Mouse (Mus musculus): ENCODE measurements at regions not wholly inside any gene's neighbourhood (a gene's known extent, or its start where the extent isn't known, plus 50 kb on each side); places are given as distances from the start of the nearest gene placed in this dataset.

DNA sequence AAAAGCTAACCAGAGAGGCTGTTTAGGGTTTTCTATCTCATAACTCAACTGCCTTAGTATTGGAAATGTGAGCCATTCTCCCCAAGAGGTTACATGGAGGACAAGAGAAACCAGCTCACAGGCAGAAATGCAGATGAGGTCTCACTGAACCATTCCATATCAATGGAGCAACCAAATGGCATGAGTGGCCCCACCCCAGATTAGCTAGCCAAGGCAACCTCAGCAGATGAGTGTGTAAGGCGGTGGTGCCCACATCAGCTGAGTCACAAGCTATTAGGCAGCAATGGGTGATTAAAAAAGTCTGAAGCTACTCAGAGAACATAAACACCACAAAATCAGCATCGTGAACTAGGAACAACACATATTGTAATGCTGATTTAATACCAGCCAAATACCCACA is 133.2 kb downstream of the Lpin1 start:
- TF ChIP-seq GATA4 (IDR thresholded peaks at IDR 0.05; ENCODE audit: insufficient replicate concordance, low read length) = no peak

DNA sequence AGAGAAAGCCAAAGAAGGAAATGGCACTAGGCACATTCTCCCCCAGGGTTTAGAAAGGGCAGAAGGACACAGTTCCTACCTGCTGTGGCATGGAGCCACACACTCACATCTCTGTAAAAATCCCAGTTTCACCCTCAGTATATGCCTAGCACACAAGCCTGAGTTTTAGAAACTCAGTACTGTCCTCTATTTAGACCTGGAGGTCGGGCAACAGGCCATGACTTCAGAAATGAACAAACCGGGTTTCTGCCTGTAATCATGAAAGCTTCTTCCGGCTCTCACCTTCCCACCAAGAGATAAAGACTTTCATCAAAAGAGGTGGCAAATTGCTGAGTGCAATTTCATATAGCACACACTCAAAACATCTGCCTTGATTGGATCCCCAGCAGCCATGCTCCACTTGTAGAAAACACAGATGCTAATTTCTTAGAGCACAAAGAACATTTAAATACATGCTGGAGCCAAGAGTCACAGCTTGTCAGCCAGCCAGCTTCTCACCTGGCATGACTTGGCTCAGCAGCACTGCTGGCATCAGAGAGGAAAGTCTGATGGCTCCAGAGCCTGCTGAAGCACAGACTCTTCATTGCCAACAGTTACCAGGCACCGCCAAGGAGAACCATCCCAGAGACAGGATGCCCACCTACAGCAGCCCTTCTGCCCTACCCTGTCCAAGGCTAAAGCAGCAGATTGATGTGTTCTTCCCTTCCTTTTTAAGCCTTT is 136.2 kb downstream of the Lpin1 start:
- TF ChIP-seq GATA4 (IDR thresholded peaks at IDR 0.05; ENCODE audit: insufficient replicate concordance, low read length) = no peak

DNA sequence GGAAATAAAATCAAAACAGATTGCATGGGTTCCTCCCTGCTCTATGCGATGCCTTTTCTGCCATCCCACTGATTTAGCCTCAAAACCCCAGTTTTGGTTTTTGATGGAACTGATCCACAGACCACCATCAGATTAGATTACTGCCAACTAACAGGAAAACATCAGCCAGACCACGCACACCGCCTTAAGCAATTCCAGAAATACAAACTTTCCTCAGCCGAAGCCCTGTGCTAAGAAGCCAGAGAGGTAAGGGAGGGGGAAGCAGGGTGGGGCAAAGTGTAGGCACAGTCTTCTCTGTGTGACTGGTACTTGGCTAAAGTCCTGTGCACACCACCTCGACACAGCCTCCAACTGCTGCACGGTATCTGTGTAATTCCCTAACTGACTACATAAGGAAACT is 153.3 kb downstream of the Lpin1 start:
- no peak for TF ChIP-seq GATA4 (IDR thresholded peaks at IDR 0.05; ENCODE audit: insufficient replicate concordance, low read length)

DNA sequence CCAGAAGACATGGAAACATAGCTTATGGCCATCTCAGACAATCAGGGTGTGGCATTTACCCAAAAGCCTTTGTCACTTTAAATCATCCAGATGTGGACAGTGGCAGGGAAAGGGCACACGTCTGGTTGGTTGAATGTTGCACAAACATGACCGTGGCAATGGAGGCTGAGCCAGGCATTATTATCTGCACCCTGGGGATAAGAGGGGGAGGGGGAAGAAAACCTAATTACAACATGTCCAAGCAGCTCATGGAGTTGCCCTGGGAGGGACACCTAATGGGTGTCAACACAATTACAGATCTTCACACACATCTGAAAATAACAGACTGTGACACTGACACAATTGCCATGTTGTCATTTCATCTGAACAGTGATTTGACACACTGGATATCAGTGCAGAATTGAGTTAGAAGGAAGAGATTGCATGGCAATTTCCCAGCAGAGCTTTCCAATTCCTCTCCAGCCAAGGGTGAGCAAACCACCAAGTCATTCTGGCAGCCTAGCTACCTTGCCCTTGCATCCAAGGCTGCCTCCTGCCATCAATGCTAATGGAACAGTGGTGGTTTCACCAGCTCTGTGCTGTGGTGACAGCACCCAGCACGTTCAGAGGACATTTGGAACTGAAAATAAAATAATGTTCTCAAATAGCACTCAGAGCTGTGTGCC is 159.9 kb downstream of the Lpin1 start:
- TF ChIP-seq GATA4 (IDR thresholded peaks at IDR 0.05; ENCODE audit: insufficient replicate concordance, low read length) = no peak

DNA sequence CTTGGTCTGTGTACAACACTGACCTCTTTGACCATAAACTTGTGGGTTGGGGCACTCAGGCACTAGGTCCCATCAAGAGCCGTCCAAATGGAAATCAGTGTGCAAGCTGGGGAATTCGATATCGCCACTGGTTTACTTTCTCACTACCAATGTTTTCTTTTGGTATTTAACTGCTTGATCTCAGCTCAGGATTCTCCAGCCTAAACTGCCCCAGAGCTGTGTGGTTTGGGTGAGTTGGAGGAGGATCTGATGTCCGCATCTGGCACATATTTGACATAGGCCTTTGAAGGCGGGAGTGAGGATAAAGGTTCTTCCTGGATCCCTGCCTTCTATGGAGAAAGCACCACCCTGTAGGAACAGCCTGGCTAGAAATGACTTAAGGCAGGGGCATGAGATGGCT is 172.0 kb downstream of the Lpin1 start:
- no peak for TF ChIP-seq GATA4 (IDR thresholded peaks at IDR 0.05; ENCODE audit: insufficient replicate concordance, low read length)

DNA sequence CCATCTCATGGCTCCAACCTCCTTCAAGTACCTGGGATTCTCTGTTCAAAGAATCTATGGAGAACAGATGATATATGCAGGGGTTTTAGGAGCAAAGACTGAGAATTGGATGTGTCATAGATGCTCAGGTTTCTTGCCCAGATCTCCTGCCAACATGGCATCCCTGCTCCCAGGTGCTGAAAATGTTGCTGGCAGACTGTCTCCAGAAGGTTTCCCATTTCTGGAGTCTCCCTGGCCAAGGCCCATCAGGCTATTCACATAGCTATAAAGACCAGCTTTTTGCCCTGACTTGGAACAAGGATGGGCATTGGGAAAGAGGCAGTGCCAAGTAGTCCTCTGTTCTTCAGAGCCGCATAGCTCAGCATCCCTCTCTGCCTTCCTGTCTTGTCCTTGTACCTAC is 173.8 kb downstream of the Lpin1 start:
- no peak for TF ChIP-seq GATA4 (IDR thresholded peaks at IDR 0.05; ENCODE audit: insufficient replicate concordance, low read length)

DNA sequence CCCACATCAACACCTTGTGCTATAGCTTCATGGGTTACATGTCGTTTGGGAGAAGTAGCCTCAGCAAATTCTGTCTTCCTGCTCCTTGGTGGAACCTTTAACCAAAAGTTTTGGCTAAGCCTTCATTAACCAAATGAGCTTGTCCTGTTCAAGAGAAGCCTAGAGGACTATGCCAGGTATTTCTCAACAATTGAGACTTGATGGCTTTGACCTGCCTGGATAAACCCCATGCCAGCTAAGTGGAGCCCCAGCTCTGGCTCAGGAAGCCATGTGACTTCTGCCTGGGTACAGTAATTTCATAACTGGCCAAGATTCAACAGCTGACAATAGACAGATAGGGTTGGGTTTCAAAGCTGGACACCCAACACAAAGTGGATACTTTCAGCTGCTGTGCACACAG is 174.5 kb downstream of the Lpin1 start:
- no peak for TF ChIP-seq GATA4 (IDR thresholded peaks at IDR 0.05; ENCODE audit: insufficient replicate concordance, low read length)

DNA sequence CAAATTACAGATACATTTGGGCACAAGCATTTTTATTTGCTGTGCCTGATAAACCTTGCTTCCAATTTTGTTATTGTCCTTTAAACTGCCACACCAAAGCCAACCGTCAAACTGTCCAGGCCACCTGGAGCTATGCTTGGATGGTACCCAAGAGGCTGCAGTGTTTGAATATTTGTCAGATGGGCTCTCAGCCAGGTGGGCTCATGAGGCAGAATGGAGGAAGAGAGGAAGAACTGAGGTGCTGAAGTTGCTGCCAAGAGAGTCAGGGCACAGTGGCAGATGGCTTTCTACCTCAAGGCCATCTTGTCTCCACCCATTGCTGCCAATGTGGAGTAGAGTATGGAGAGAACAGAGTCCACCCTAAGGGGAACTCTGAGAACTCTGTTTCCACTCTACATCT is 176.0 kb downstream of the Lpin1 start:
- no peak for TF ChIP-seq GATA4 (IDR thresholded peaks at IDR 0.05; ENCODE audit: insufficient replicate concordance, low read length)

DNA sequence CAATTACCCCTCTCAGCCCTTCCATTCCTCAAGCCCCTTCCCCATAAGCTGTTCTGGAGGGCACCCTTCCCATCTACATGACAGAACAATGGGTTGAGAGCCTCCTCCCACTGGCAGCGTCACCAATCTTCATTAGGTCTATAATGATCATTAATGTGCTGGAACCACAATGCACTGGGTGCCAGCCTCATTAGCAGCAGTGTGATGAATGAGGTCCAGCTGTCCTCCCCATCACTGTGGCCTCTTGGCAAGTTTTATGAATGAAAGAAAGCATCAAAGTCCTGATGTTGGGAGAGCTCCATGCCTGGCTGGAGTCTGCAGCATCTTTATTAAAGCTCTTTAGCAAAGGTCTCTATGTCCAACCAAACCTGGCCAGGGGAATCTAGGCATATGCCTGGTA is 176.5 kb downstream of the Lpin1 start:
- no peak for TF ChIP-seq GATA4 (IDR thresholded peaks at IDR 0.05; ENCODE audit: insufficient replicate concordance, low read length)

DNA sequence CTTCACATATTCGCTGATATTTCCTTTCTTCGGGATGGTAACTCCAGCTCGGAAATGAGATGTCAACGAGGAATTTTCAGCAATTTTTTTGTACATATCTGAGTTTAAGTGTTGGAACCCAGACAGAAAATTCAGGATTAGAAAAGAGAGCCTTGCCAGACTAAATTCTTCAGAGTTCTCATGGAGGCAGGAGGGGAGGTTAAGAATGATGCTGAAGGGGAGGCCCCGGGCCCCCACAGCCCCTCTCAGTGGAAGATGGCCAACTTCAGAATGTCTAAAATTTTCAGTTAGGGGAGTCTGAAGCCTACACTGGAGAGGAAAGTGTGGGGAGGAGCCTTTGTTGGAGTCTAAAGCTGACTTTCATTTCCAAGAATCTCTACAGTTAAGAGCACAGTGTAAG is 184.8 kb downstream of the Lpin1 start:
- TF ChIP-seq GATA4 (IDR thresholded peaks at IDR 0.05; ENCODE audit: insufficient replicate concordance, low read length) = no peak

DNA sequence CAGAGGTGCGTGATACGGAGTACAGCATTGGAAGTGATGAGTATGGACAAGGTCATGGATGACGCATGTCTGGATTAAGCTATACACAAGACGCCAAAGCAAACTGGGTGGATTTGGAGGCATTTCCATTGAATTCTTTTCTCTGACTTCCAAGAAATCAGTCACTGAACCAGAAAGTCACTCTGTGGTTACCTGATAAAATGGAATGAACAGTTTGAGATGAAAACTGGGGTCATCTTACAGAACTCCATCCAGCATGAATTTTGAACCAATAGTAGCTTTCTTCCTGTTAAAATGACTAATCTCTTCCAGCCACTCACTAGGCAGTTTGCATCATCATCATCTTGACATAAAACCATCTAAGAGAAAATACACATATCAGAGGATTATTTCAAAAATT is 186.2 kb downstream of the Lpin1 start:
- no peak for TF ChIP-seq GATA4 (IDR thresholded peaks at IDR 0.05; ENCODE audit: insufficient replicate concordance, low read length)

DNA sequence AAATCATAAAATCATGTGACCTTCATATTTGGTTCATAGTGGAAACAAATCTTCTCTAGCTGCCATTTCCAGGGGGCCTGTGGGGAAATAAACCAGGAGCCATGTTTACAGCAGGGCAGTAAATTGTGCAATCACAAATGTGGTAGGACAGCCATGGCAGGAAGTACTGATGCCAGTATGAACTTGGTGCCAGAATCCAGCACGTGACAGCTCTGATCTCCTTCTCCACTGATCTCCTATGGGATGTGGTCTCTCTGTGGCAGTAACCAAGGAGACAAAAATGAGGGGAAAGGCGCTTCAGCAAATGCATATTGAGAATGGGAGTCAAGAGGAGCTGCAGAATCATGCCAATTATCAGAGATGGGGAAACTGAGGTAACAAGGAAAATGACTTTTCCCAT is 215.0 kb downstream of the Lpin1 start:
- TF ChIP-seq GATA4 (IDR thresholded peaks at IDR 0.05; ENCODE audit: insufficient replicate concordance, low read length) = no peak

DNA sequence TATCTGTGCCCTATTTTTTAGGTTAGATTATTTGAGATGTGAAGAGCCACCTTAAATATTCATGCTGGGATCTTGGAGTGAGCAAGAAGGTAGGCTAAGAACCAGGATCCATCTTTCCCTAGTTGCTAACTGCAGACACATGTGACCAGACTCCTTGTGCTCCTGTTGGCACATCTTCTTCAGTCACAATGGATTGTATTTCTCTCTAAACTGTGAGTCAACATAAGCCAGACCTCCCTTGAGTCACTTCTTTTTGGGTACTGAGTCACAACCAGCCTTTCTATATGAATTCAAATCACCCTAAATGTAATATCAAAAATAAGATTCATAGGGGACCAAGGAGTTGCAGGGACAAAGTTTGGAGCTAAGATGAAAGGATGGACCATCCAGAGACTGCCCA is 217.9 kb downstream of the Lpin1 start:
- TF ChIP-seq GATA4 (IDR thresholded peaks at IDR 0.05; ENCODE audit: insufficient replicate concordance, low read length) = no peak

DNA sequence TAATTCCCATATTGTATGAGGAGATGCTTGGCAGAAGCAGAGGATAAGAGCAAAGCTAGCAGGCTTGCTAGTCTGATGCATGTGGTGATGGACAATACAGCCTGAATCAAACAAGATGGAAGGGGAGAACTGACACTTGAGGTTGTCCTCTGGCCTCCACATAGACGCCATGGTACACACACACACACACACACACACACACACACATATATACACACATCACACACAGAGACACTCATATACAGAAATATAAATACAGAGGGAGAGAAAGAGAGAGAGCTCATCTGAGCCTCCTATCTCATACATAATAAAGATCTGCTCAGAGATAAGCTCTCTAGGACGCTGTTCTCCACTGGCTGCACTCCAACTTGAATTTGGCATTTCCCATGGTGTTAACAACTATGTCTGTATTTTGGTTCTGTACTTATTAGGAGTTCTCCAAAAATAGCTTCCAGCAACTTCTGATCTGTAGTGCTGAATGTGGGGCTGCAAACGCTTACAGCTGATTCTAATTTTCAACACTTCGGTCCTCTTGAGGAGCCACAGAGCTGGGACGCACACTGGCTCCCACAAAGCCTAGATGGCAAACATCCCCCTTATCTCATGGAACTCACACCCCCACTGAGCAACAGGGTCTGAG is 219.0 kb downstream of the Lpin1 start:
- TF ChIP-seq GATA4 (IDR thresholded peaks at IDR 0.05; ENCODE audit: insufficient replicate concordance, low read length) = no peak

DNA sequence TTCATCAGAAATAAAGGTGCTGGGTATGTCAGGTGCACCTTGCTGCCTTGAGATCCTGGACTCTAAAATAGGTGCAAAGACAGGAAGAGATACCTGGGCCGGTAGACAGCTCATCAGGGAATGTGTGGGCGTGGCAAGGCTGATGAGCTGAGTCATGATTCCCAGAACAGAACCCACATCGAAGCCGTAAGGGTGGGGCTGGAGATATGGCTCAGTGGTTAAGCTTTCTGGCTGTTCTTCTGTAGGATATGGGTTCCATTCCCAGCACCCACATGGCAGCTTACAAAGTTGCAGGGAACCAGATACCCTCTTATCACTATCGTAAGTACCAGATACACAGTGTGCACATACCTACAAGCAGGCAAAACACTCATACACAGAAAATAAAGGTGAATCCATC is 219.6 kb downstream of the Lpin1 start:
- TF ChIP-seq GATA4 (IDR thresholded peaks at IDR 0.05; ENCODE audit: insufficient replicate concordance, low read length) = no peak

DNA sequence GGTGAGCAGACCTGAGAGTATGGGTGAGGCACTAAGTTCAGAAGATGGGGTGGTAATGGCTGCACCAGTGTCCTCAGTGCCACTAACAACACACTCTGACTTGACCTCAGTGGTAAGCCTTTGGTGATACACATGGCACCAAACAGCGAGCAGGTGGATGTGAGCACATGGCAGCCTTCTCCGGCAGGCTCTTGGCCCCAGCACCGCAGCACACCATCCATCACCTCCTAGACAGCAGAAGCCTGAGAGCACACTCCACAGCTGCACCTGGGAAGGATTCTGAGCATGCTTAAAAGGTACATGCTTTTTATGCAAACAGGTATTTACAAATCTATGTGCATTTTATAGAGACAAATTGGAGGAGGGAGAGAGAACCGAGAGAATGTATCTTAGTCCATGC is 223.7 kb downstream of the Lpin1 start:
- TF ChIP-seq GATA4 (IDR thresholded peaks at IDR 0.05; ENCODE audit: insufficient replicate concordance, low read length) = no peak

All from liver, adult (tissue).